Mouse (Mus musculus): Measurements from ENCODE around the gene Elobl. TPM values are rescaled to one million over a fixed set of nuclear protein-coding genes. Genes with fewer than 3 reads are reported as not detected.

Elobl gene
- polyA plus RNA-seq, 1 experiment from 2014 or later: not detected

- DNase-seq (ENCODE audit: low spot score): no peak
- H3K4me3 ChIP-seq (ENCODE audit: low read depth, low read length): no peak overlapping the region
- no peak overlapping the region for H3K27ac ChIP-seq (replicated peaks; ENCODE audit: low read depth, low read length)
- no peak overlapping the region for H3K9ac ChIP-seq (ENCODE audit: low read length)
- H3K9me3 ChIP-seq (ENCODE audit: control insufficient read depth, low read length): no peaks in the 10 kb centered on the region
- no peaks in the 10 kb centered on the region; the same call in 1 of the 2 replicates for H3K4me1 ChIP-seq (ENCODE audit: control insufficient read depth, insufficient read depth, low read length)
- 88% methylated on average over 5 of the region's 5 CpGs for WGBS
- no peak for ATAC-seq (ENCODE audit: insufficient number of reproducible peaks, low FRiP score, low TSS enrichment, low read depth)
- H3K36me3 ChIP-seq (ENCODE audit: control insufficient read depth, insufficient read depth, low read length): no peaks in the 10 kb centered on the region
- H3K27me3 ChIP-seq (ENCODE audit: control insufficient read depth, insufficient read depth, low read length): no peaks in the 10 kb centered on the region
- no peak overlapping the region for H3K4me2 ChIP-seq (ENCODE audit: low read depth, severe bottlenecking)
Measured at GRCm38 (mm10) chr11:88952117-88952516, 14.6 kb downstream of the Elobl start.

DNA sequence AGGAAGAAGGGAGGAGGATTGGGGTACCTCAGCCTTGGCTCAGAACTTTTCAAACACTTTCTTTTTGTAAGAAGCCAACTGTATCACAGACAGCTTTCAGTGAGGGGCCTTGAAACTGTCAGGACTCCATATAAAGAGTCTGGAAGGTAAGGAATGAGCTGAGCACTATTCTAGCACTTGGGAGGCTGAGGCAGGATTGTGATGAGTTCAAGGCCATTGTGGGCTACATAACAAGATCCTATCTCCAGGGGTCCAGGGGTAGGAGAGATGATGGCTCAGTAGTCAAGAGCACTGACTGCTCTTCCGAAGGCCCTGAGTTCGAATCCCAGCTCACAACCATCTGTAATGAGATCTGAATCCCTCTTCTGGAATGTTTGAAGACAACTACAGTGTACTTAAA, 15.2 kb downstream of the Elobl start:
- Histone ChIP-seq H3K9ac (ENCODE audit: low read length) (no peak overlapping the region), H3K27ac (replicated peaks; ENCODE audit: low read depth, low read length) (no peak overlapping the region), H3K4me1 (ENCODE audit: control insufficient read depth, insufficient read depth, low read length) (no peaks in the 10 kb centered on the region; the same call in 1 of the 2 replicates), H3K4me3 (ENCODE audit: low read depth, low read length) (no peak overlapping the region), H3K36me3 (ENCODE audit: control insufficient read depth, insufficient read depth, low read length) (no peaks in the 10 kb centered on the region), H3K4me2 (ENCODE audit: low read depth, severe bottlenecking) (no peak overlapping the region), H3K9me3 (ENCODE audit: control insufficient read depth, low read length) (no peaks in the 10 kb centered on the region), H3K27me3 (ENCODE audit: control insufficient read depth, insufficient read depth, low read length) (no peaks in the 10 kb centered on the region)
- ATAC-seq (ENCODE audit: insufficient number of reproducible peaks, low FRiP score, low TSS enrichment, low read depth) (no peak), DNase-seq (ENCODE audit: low spot score) (no peak)
- 91% methylated on average over 2 of the region's 2 CpGs for WGBS

GRCm38 (mm10) chr11:88950640-88951250, 16.0 kb downstream of the Elobl start:
- no peak for ATAC-seq (ENCODE audit: insufficient number of reproducible peaks, low FRiP score, low TSS enrichment, low read depth)
- Histone ChIP-seq H3K27me3 (ENCODE audit: control insufficient read depth, insufficient read depth, low read length) (no peaks in the 10 kb centered on the region), H3K4me1 (ENCODE audit: control insufficient read depth, insufficient read depth, low read length) (no peaks in the 10 kb centered on the region; the same call in 1 of the 2 replicates), H3K36me3 (ENCODE audit: control insufficient read depth, insufficient read depth, low read length) (no peaks in the 10 kb centered on the region), H3K9ac (ENCODE audit: low read length) (no peak overlapping the region), H3K4me2 (ENCODE audit: low read depth, severe bottlenecking) (no peak overlapping the region), H3K9me3 (ENCODE audit: control insufficient read depth, low read length) (no peaks in the 10 kb centered on the region), H3K27ac (replicated peaks; ENCODE audit: low read depth, low read length) (no peak overlapping the region), H3K4me3 (ENCODE audit: low read depth, low read length) (no peak overlapping the region)
- WGBS: 93% methylated on average over 13 of the region's 13 CpGs
- DNase-seq (ENCODE audit: low spot score): no peak

GRCm38 (mm10) chr11:88949802-88950639, 16.7 kb downstream of the Elobl start:
- 86% methylated on average over 8 of the region's 8 CpGs for whole genome bisulfite sequencing
- H3K27ac ChIP-seq (replicated peaks; ENCODE audit: low read depth, low read length): no peak overlapping the region
- H3K4me2 ChIP-seq (ENCODE audit: low read depth, severe bottlenecking): no peak overlapping the region
- no peaks in the 10 kb centered on the region for H3K9me3 ChIP-seq (ENCODE audit: control insufficient read depth, low read length)
- H3K36me3 ChIP-seq (ENCODE audit: control insufficient read depth, insufficient read depth, low read length): peaks cover 3% of the 10 kb centered on the region
- ATAC-seq (ENCODE audit: insufficient number of reproducible peaks, low FRiP score, low TSS enrichment, low read depth) (no peak), DNase-seq (ENCODE audit: low spot score) (no peak)
- H3K27me3 ChIP-seq (ENCODE audit: control insufficient read depth, insufficient read depth, low read length): no peaks in the 10 kb centered on the region
- H3K4me1 ChIP-seq (ENCODE audit: control insufficient read depth, insufficient read depth, low read length): no peaks in the 10 kb centered on the region; the same call in 1 of the 2 replicates
- H3K4me3 ChIP-seq (ENCODE audit: low read depth, low read length): no peak overlapping the region
- no peak overlapping the region for H3K9ac ChIP-seq (ENCODE audit: low read length)

GRCm38 (mm10) chr11:88948896-88949295, 17.8 kb downstream of the Elobl start:
- Histone ChIP-seq H3K9me3 (ENCODE audit: control insufficient read depth, low read length) (no peaks in the 10 kb centered on the region), H3K9ac (ENCODE audit: low read length) (no peak overlapping the region), H3K4me3 (ENCODE audit: low read depth, low read length) (no peak overlapping the region), H3K4me2 (ENCODE audit: low read depth, severe bottlenecking) (no peak overlapping the region), H3K27ac (replicated peaks; ENCODE audit: low read depth, low read length) (no peak overlapping the region), H3K4me1 (ENCODE audit: control insufficient read depth, insufficient read depth, low read length) (no peaks in the 10 kb centered on the region), H3K27me3 (ENCODE audit: control insufficient read depth, insufficient read depth, low read length) (no peaks in the 10 kb centered on the region), H3K36me3 (ENCODE audit: control insufficient read depth, insufficient read depth, low read length) (peaks cover 6% of the 10 kb centered on the region)
- WGBS: 76% methylated on average over 8 of the region's 8 CpGs
- ATAC-seq (ENCODE audit: insufficient number of reproducible peaks, low FRiP score, low TSS enrichment, low read depth) (no peak), DNase-seq (ENCODE audit: low spot score) (no peak)

GRCm38 (mm10) chr11:88945971-88946585, 20.7 kb downstream of the Elobl start:
- 77% methylated on average over 8 of the region's 8 CpGs for WGBS
- H3K36me3 ChIP-seq (ENCODE audit: control insufficient read depth, insufficient read depth, low read length): peaks cover 7% of the 10 kb centered on the region

GRCm38 (mm10) chr11:88941489-88941888, 25.2 kb downstream of the Elobl start:
- Histone ChIP-seq H3K9me3 (ENCODE audit: control insufficient read depth, low read length) (no peaks in the 10 kb centered on the region), H3K36me3 (ENCODE audit: control insufficient read depth, insufficient read depth, low read length) (peaks cover 7% of the 10 kb centered on the region), H3K27me3 (ENCODE audit: control insufficient read depth, insufficient read depth, low read length) (no peaks in the 10 kb centered on the region), H3K4me3 (ENCODE audit: low read depth, low read length) (no peak overlapping the region), H3K27ac (replicated peaks; ENCODE audit: low read depth, low read length) (no peak overlapping the region), H3K9ac (ENCODE audit: low read length) (no peak overlapping the region), H3K4me1 (ENCODE audit: control insufficient read depth, insufficient read depth, low read length) (no peaks in the 10 kb centered on the region), H3K4me2 (ENCODE audit: low read depth, severe bottlenecking) (no peak overlapping the region)
- 82% methylated on average over 12 of the region's 12 CpGs for WGBS
- no peak for ATAC-seq (ENCODE audit: insufficient number of reproducible peaks, low FRiP score, low TSS enrichment, low read depth)
- DNase-seq (ENCODE audit: low spot score): no peak

More at GRCm38 (mm10) chr11:88945971-88946585, 20.7 kb downstream of the Elobl start:
- Histone ChIP-seq H3K4me3 (ENCODE audit: low read depth, low read length) (no peak overlapping the region), H3K4me2 (ENCODE audit: low read depth, severe bottlenecking) (no peak overlapping the region), H3K4me1 (ENCODE audit: control insufficient read depth, insufficient read depth, low read length) (no peaks in the 10 kb centered on the region), H3K9ac (ENCODE audit: low read length) (no peak overlapping the region), H3K27ac (replicated peaks; ENCODE audit: low read depth, low read length) (no peak overlapping the region), H3K27me3 (ENCODE audit: control insufficient read depth, insufficient read depth, low read length) (no peaks in the 10 kb centered on the region), H3K9me3 (ENCODE audit: control insufficient read depth, low read length) (no peaks in the 10 kb centered on the region)
- ATAC-seq (ENCODE audit: insufficient number of reproducible peaks, low FRiP score, low TSS enrichment, low read depth) (no peak), DNase-seq (ENCODE audit: low spot score) (no peak)

- Histone ChIP-seq H3K36me3 (ENCODE audit: control insufficient read depth, insufficient read depth, low read length) (0 out of 2 replicates have a peak, but pooled peaks cover 5% of the 10 kb centered on the region), H3K4me1 (ENCODE audit: control insufficient read depth, insufficient read depth, low read length) (no peaks in the 10 kb centered on the region), H3K9me3 (ENCODE audit: control insufficient read depth, low read length) (no peaks in the 10 kb centered on the region), H3K27ac (replicated peaks; ENCODE audit: low read depth, low read length) (no peak overlapping the region), H3K27me3 (ENCODE audit: control insufficient read depth, insufficient read depth, low read length) (no peaks in the 10 kb centered on the region), H3K4me3 (ENCODE audit: low read depth, low read length) (no peak overlapping the region), H3K4me2 (ENCODE audit: low read depth, severe bottlenecking) (no peak overlapping the region), H3K9ac (ENCODE audit: low read length) (no peak overlapping the region)
- DNase-seq (ENCODE audit: low spot score): no peak
- WGBS: 94% methylated on average over 4 of the region's 4 CpGs
- no peak for ATAC-seq (ENCODE audit: insufficient number of reproducible peaks, low FRiP score, low TSS enrichment, low read depth)
Measured at GRCm38 (mm10) chr11:88939634-88940033, 27.1 kb downstream of the Elobl start.
